Mouse (Mus musculus) urinary bladder, postnatal 4 days (tissue): ENCODE results near the gene Fancd2os.
A peak's percentile ranks its signal among the peaks of the same experiment; 100 is the strongest.

Experiments used
- DNase-seq, 2 experiments: peaks; one replicate each; pipeline ENCODE4 v3.0.0; 2021 to 2022; ENCODE audit warnings: low spot score in 2 of 2

The Fancd2os gene

GRCm38 (mm10) chr6:113600543-113601139 lies at the start of gene Fancd2os:
Gene Fancd2os (minus strand): TSS chr6:113600715.
- DNase-seq, result no peak

- DNase-seq, result no peak
Observed at GRCm38 (mm10) chr6:113650197-113650640, 49.7 kb upstream of the Fancd2os start.

GRCm38 (mm10) chr6:113649346-113650196 lies 49.1 kb upstream of the Fancd2os start:
- DNase-seq, result no peak

- DNase-seq, result no peak
Observed at GRCm38 (mm10) chr6:113644808-113645207, 44.3 kb upstream of the Fancd2os start.

GRCm38 (mm10) chr6:113643967-113644366 lies 43.5 kb upstream of the Fancd2os start:
- no peak for DNase-seq

GRCm38 (mm10) chr6:113643021-113643420 lies 42.5 kb upstream of the Fancd2os start:
- DNase-seq, result no peak

- no peak for DNase-seq
Observed at GRCm38 (mm10) chr6:113642605-113643004, 42.1 kb upstream of the Fancd2os start.

- no peak for DNase-seq
Observed at GRCm38 (mm10) chr6:113639201-113639600, 38.7 kb upstream of the Fancd2os start.

GRCm38 (mm10) chr6:113638302-113639040 lies 38.0 kb upstream of the Fancd2os start, which contains the start of gene Irak2:
Gene Irak2 (plus strand): TSS chr6:113638467.
- DNase-seq, result peak; percentile 90 to 95

- no peak for DNase-seq
Observed at GRCm38 (mm10) chr6:113632863-113633262, 32.3 kb upstream of the Fancd2os start.

- no peak for DNase-seq
Observed at GRCm38 (mm10) chr6:113630322-113630721, 29.8 kb upstream of the Fancd2os start.

GRCm38 (mm10) chr6:113624989-113625770 lies 24.7 kb upstream of the Fancd2os start:
- DNase-seq, result no peak

GRCm38 (mm10) chr6:113623941-113624751 lies 23.6 kb upstream of the Fancd2os start, which contains the start of gene Vhl:
Gene Vhl (plus strand): TSS chr6:113623959.
- DNase-seq, result peak; percentile 85 to 87

GRCm38 (mm10) chr6:113623386-113623785 lies 22.9 kb upstream of the Fancd2os start:
- DNase-seq, result no peak

- no peak for DNase-seq
Observed at GRCm38 (mm10) chr6:113615489-113615888, 15.0 kb upstream of the Fancd2os start.

GRCm38 (mm10) chr6:113614997-113615396 lies 14.5 kb upstream of the Fancd2os start:
- no peak for DNase-seq

- no peak for DNase-seq
Observed at GRCm38 (mm10) chr6:113614152-113614551, 13.6 kb upstream of the Fancd2os start.

GRCm38 (mm10) chr6:113612258-113612969 lies 11.9 kb upstream of the Fancd2os start:
- DNase-seq, result no peak

GRCm38 (mm10) chr6:113609293-113609692 lies 8.8 kb upstream of the Fancd2os start:
- DNase-seq, result no peak

- DNase-seq, result no peak
Observed at GRCm38 (mm10) chr6:113608871-113609270, 8.4 kb upstream of the Fancd2os start.
